Mouse (Mus musculus) embryonic facial prominence, embryonic 13.5 days (tissue): ENCODE data around the gene Mprip. TPM values are rescaled to one million over a fixed set of nuclear protein-coding genes. Genes with fewer than 3 reads are reported as not detected.

Experiments used
- ATAC-seq: fragments of 200-750 bp; cut with Nextera tagmentation; 2 replicates; pipeline ENCODE4 v1.8.0; 2017; ENCODE audit warnings: low read depth; ENCODE audit not compliant: insufficient number of reproducible peaks, insufficient read depth, low FRiP score, low TSS enrichment
- H3K27ac ChIP-seq: fragments of 300-500 bp; sonication (generic); 2 replicates; pipeline ENCODE4 v1.5.1; 2015; ENCODE audit warnings: moderate library complexity, mild to moderate bottlenecking, inconsistent platforms
- H3K27me3 ChIP-seq: fragments of 300-500 bp; sonication (generic); 2 replicates; pipeline ENCODE4 v1.6.1; 2015; ENCODE audit warnings: mild to moderate bottlenecking, inconsistent platforms
- H3K36me3 ChIP-seq: fragments of 300-500 bp; sonication (generic); 2 replicates; pipeline ENCODE4 v1.6.1; 2015; ENCODE audit warnings: mild to moderate bottlenecking, inconsistent platforms
- H3K4me1 ChIP-seq: fragments of 300-500 bp; sonication (generic); 2 replicates; pipeline ENCODE4 v1.6.1; 2015; ENCODE audit warnings: inconsistent platforms
- H3K4me2 ChIP-seq: fragments of 300-500 bp; sonication (generic); 2 replicates; pipeline ENCODE4 v1.6.1; 2015; ENCODE audit warnings: moderate library complexity, mild to moderate bottlenecking, inconsistent platforms
- H3K4me3 ChIP-seq: fragments of 300-500 bp; sonication (generic); 2 replicates; pipeline ENCODE4 v1.5.1; 2015; ENCODE audit warnings: mild to moderate bottlenecking, inconsistent platforms
- H3K9ac ChIP-seq: fragments of 300-500 bp; sonication (generic); 2 replicates; pipeline ENCODE4 v1.6.1; 2015; ENCODE audit warnings: mild to moderate bottlenecking, inconsistent platforms
- H3K9me3 ChIP-seq: fragments of 300-500 bp; sonication (generic); 2 replicates; pipeline ENCODE4 v1.6.1; 2016; ENCODE audit warnings: inconsistent platforms
- WGBS: fragments of 180-500 bp; shearing (Covaris S2); methylation state at CpG from one replicate; pipeline ENCODE4 v1.1.7; 2015; ENCODE audit warnings: mixed read lengths; 5-methylcytosine and 5-hydroxymethylcytosine counted together
- polyA plus RNA-seq: library from polyadenylated mRNA; unstranded; fragments of >200 nt; fragmentation: Nextera tagmentation; extraction: Ambion mirVana; gene quantifications from 2 replicates; pipeline ENCODE4 v1.2.1, GENCODE M21; 2015

Gene Mprip
- polyA plus RNA-seq, 1 experiment from 2014 or later = 40.0 TPM

GRCm38 (mm10) chr11:59744374-59744773, 83.3 kb downstream of the Mprip start:
- Histone ChIP-seq H3K4me2 (no peak overlapping the region), H3K27ac (no peak overlapping the region; the same call in 1 of the 2 replicates), H3K36me3 (peaks cover 78% of the 10 kb centered on the region), H3K9ac (no peak overlapping the region), H3K4me1 (no peaks in the 10 kb centered on the region), H3K27me3 (no peaks in the 10 kb centered on the region), H3K9me3 (no peaks in the 10 kb centered on the region), H3K4me3 (no peak overlapping the region)
- ATAC-seq = no peak
- WGBS = 91% methylated on average over 4 of the region's 4 CpGs

DNA sequence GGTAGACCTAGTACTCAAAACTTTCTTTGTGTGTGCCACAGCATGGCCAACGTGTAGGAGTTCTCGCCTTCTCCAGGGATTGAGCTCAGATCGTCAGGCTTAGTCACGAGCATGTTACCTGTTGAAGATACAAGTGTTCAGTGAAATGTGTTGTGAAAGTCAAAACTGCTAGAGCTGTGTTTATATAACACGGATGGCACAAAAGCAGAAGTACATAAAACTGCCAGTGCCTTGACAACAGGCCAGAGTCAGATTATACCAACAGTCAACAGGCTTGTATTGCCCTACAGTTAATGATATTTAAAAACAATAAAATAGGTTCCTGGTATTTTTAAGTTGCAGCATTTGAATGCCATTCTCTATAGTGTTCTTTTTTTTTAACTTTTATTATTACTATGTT, 84.7 kb downstream of the Mprip start:
- 90% methylated on average over 5 of the region's 5 CpGs for WGBS
- ATAC-seq = no peak

DNA sequence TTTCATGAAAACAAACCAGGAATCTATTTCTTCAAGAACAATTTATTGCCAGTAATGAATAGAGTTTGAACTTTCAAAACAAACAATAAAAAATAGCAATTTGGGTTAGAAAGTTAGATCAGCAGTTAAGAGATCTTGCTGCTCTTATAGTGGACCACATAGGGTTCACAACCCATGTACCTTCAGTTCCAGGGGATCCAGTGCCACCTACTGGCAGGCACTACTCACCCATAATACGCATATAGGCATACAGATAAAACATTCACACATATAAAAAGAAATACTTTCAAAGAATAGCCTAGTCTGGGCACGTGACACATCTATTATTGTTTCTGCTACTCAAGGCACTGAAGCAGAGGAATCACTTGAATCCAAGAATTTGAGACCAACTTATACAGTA, 85.5 kb downstream of the Mprip start:
- H3K36me3 ChIP-seq = peaks cover 78% of the 10 kb centered on the region
- WGBS = 86% methylated on average over 2 of the region's 2 CpGs
- H3K9ac ChIP-seq = no peak overlapping the region
- H3K27me3 ChIP-seq = no peaks in the 10 kb centered on the region
- ATAC-seq = no peak
- no peak overlapping the region for H3K27ac ChIP-seq
- no peak overlapping the region for H3K4me2 ChIP-seq
- no peaks in the 10 kb centered on the region for H3K4me1 ChIP-seq
- no peaks in the 10 kb centered on the region for H3K9me3 ChIP-seq
- H3K4me3 ChIP-seq = no peak overlapping the region

More for the DNA sequence above, 84.7 kb downstream of the Mprip start:
- H3K9me3 ChIP-seq = no peaks in the 10 kb centered on the region
- H3K36me3 ChIP-seq = peaks cover 78% of the 10 kb centered on the region
- no peak overlapping the region for H3K9ac ChIP-seq
- H3K27ac ChIP-seq = no peak overlapping the region
- no peaks in the 10 kb centered on the region for H3K27me3 ChIP-seq
- H3K4me3 ChIP-seq = no peak overlapping the region
- no peak overlapping the region for H3K4me2 ChIP-seq
- no peaks in the 10 kb centered on the region for H3K4me1 ChIP-seq

DNA sequence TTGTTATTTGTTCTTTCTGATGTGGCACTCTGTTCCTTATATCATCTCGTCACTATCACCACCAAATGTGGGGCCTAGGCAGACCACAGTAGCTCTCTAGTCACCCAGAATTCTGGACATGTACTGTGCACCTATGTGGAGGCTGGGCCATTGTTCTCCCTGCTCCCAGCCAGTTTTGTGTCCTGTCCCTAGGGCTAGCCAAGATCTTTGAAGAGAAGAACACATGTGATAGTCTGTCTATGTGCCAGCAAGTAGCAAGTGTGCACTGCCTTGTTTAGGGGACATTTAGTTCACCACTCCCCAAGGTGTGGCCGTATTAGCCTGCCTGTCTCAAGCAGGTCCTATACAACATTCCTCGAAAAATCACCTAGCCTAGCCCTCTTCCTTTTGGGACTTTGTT, 87.9 kb downstream of the Mprip start:
- Histone ChIP-seq H3K4me1 (no peaks in the 10 kb centered on the region), H3K27me3 (no peaks in the 10 kb centered on the region), H3K4me2 (no peak overlapping the region), H3K9me3 (no peaks in the 10 kb centered on the region), H3K4me3 (no peak overlapping the region), H3K9ac (no peak overlapping the region), H3K27ac (no peak overlapping the region), H3K36me3 (peaks cover 78% of the 10 kb centered on the region)
- ATAC-seq = no peak
- WGBS = 92% methylated on average over 3 of the region's 3 CpGs

GRCm38 (mm10) chr11:59754504-59754903, 93.4 kb downstream of the Mprip start:
- H3K27me3 ChIP-seq = no peaks in the 10 kb centered on the region
- H3K27ac ChIP-seq = no peak overlapping the region
- H3K4me3 ChIP-seq = no peak overlapping the region
- no peaks in the 10 kb centered on the region for H3K9me3 ChIP-seq
- H3K4me2 ChIP-seq = no peak overlapping the region
- H3K36me3 ChIP-seq = peaks cover 99% of the 10 kb centered on the region
- ATAC-seq = no peak
- no peaks in the 10 kb centered on the region for H3K4me1 ChIP-seq
- H3K9ac ChIP-seq = no peak overlapping the region
- WGBS = 94% methylated on average over 6 of the region's 6 CpGs

GRCm38 (mm10) chr11:59756351-59756750, 95.2 kb downstream of the Mprip start:
- 87% methylated on average over 4 of the region's 4 CpGs for WGBS

GRCm38 (mm10) chr11:59758191-59758985, 97.3 kb downstream of the Mprip start:
- Histone ChIP-seq H3K27ac (peak overlapping the region; percentile 22; the same call in 1 of the 2 replicates), H3K9ac (0 out of 2 replicates have a peak overlapping the region, but pooled peaks have one; percentile 4), H3K36me3 (peaks cover 95% of the 10 kb centered on the region), H3K27me3 (no peaks in the 10 kb centered on the region), H3K4me1 (no peaks in the 10 kb centered on the region), H3K9me3 (no peaks in the 10 kb centered on the region), H3K4me3 (no peak overlapping the region), H3K4me2 (no peak overlapping the region)
- WGBS = 91% methylated on average over 9 of the region's 9 CpGs
- no peak for ATAC-seq

More at GRCm38 (mm10) chr11:59756351-59756750, 95.2 kb downstream of the Mprip start:
- Histone ChIP-seq H3K4me2 (no peak overlapping the region), H3K9ac (no peak overlapping the region), H3K9me3 (no peaks in the 10 kb centered on the region), H3K4me3 (no peak overlapping the region), H3K27me3 (no peaks in the 10 kb centered on the region), H3K27ac (no peak overlapping the region), H3K36me3 (peaks cover 99% of the 10 kb centered on the region), H3K4me1 (no peaks in the 10 kb centered on the region)
- no peak for ATAC-seq

GRCm38 (mm10) chr11:59759178-59759577, 98.1 kb downstream of the Mprip start:
- Histone ChIP-seq H3K9me3 (no peaks in the 10 kb centered on the region), H3K4me1 (no peaks in the 10 kb centered on the region), H3K4me3 (no peak overlapping the region), H3K27me3 (no peaks in the 10 kb centered on the region), H3K4me2 (no peak overlapping the region), H3K36me3 (peaks cover 95% of the 10 kb centered on the region), H3K9ac (0 out of 2 replicates have a peak overlapping the region, but pooled peaks have one; percentile 4), H3K27ac (0 out of 2 replicates have a peak overlapping the region, but pooled peaks have one; percentile 22)
- ATAC-seq = no peak
- 91% methylated on average over 4 of the region's 4 CpGs for WGBS

DNA sequence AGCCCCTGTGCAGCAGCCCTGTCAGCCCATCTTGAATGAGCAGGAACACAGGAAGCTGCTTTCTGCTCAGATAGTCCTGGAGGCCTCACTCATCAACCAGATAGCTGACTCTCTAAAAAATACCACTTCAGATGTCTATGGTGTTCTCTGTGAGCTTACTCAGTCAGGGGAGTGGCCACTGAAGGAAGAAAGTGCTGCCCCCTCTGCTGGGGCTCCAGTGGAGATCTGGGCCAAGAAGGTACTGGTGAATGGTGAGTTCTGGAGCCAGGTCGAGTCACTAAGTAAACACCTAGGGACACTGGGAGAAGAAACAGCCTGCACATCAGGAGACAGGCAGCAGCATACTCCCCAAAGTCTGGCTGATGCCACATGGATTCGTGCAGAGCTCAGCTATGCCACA, 98.5 kb downstream of the Mprip start:
- Histone ChIP-seq H3K4me2 (no peak overlapping the region), H3K27ac (no peak overlapping the region), H3K9ac (no peak overlapping the region), H3K4me3 (no peak overlapping the region), H3K36me3 (peaks cover 95% of the 10 kb centered on the region), H3K4me1 (no peaks in the 10 kb centered on the region), H3K9me3 (no peaks in the 10 kb centered on the region), H3K27me3 (no peaks in the 10 kb centered on the region)
- WGBS = 94% methylated on average over 2 of the region's 2 CpGs
- ATAC-seq = no peak

GRCm38 (mm10) chr11:59760796-59761195, 99.7 kb downstream of the Mprip start:
- no peak overlapping the region for H3K4me2 ChIP-seq
- H3K27ac ChIP-seq = no peak overlapping the region
- no peaks in the 10 kb centered on the region for H3K9me3 ChIP-seq
- H3K36me3 ChIP-seq = peaks cover 95% of the 10 kb centered on the region
- H3K27me3 ChIP-seq = no peaks in the 10 kb centered on the region
- ATAC-seq = no peak
- H3K9ac ChIP-seq = no peak overlapping the region
- no peaks in the 10 kb centered on the region for H3K4me1 ChIP-seq
- no peak overlapping the region for H3K4me3 ChIP-seq
- 96% methylated on average over 6 of the region's 6 CpGs for WGBS

DNA sequence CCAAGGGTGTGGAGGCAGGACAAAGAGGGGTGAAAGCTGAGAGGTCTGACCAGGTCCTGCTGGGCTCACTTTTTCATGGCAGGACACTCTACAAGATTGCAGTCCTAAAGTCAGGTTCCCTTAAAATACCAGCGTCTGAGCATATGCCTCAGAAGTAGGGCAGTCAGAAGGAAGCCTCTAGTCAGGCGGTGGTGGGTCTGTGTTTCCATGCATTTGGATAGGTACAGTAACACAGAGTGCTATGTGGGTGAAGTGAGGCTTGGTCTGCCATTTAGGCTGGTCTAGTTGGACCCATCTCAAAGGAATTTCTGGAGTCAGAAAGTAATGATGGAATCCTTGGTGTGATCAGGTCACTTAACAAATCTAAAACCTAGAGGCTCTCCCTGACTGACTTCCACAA, 108.2 kb downstream of the Mprip start:
- Histone ChIP-seq H3K4me1 (no peaks in the 10 kb centered on the region), H3K36me3 (peaks cover 99% of the 10 kb centered on the region), H3K9ac (no peak overlapping the region), H3K27ac (no peak overlapping the region), H3K9me3 (no peaks in the 10 kb centered on the region), H3K4me2 (no peak overlapping the region), H3K4me3 (no peak overlapping the region), H3K27me3 (no peaks in the 10 kb centered on the region)
- WGBS = 92% methylated on average over 2 of the region's 2 CpGs
- no peak for ATAC-seq

- H3K4me3 ChIP-seq = no peak overlapping the region
- H3K27me3 ChIP-seq = no peaks in the 10 kb centered on the region
- no peak overlapping the region for H3K4me2 ChIP-seq
- no peak overlapping the region for H3K27ac ChIP-seq
- no peaks in the 10 kb centered on the region for H3K9me3 ChIP-seq
- no peak for ATAC-seq
- H3K36me3 ChIP-seq = peaks cover 98% of the 10 kb centered on the region
- WGBS = 87% methylated on average over 6 of the region's 6 CpGs
- no peaks in the 10 kb centered on the region for H3K4me1 ChIP-seq
- no peak overlapping the region for H3K9ac ChIP-seq
These were observed 108.6 kb downstream of the Mprip start for GRCm38 (mm10) chr11:59769738-59770137.
